Mouse (Mus musculus): ENCODE data around the gene Nfkbie. TPM values are rescaled to one million over a fixed set of nuclear protein-coding genes. Genes with fewer than 3 reads are reported as not detected.
A peak's percentile ranks its signal among the peaks of the same experiment; 100 is the strongest.

Gene Nfkbie
- polyA plus RNA-seq, 1 experiment from 2014 or later = 4.2 TPM

- no peaks in the 10 kb centered on the region for H3K36me3 ChIP-seq (ENCODE audit: control insufficient read depth, insufficient read depth, low read length)
- H3K27ac ChIP-seq (ENCODE audit: low read length) = no peak overlapping the region
- H3K27me3 ChIP-seq (ENCODE audit: control insufficient read depth, insufficient read depth, low read length) = peaks cover 7% of the 10 kb centered on the region; the same call in 1 of the 2 replicates
- ATAC-seq (ENCODE audit: insufficient number of reproducible peaks, insufficient read depth, low FRiP score, low read depth) = no peak
- no peak overlapping the region for H3K4me2 ChIP-seq (replicated peaks; ENCODE audit: low read depth, low read length)
- WGBS = 52% methylated on average over 15 of the region's 15 CpGs
- H3K9me3 ChIP-seq (ENCODE audit: control insufficient read depth, low read depth, low read length) = no peaks in the 10 kb centered on the region
- H3K9ac ChIP-seq (replicated peaks; ENCODE audit: low read depth, low read length) = no peak overlapping the region
- H3K4me1 ChIP-seq (ENCODE audit: control insufficient read depth, insufficient read depth, low read length) = no peaks in the 10 kb centered on the region
- no peak overlapping the region for H3K4me3 ChIP-seq (ENCODE audit: low read depth, low read length)
These were observed 22.6 kb upstream of the Nfkbie start for GRCm38 (mm10) chr17:45532896-45533295.

GRCm38 (mm10) chr17:45536264-45536663 lies 19.2 kb upstream of the Nfkbie start:
- Histone ChIP-seq H3K9me3 (ENCODE audit: control insufficient read depth, low read depth, low read length) (no peaks in the 10 kb centered on the region), H3K9ac (replicated peaks; ENCODE audit: low read depth, low read length) (no peak overlapping the region), H3K4me2 (replicated peaks; ENCODE audit: low read depth, low read length) (no peak overlapping the region), H3K4me3 (ENCODE audit: low read depth, low read length) (no peak overlapping the region), H3K27ac (ENCODE audit: low read length) (no peak overlapping the region), H3K36me3 (ENCODE audit: control insufficient read depth, insufficient read depth, low read length) (no peaks in the 10 kb centered on the region), H3K4me1 (ENCODE audit: control insufficient read depth, insufficient read depth, low read length) (no peaks in the 10 kb centered on the region), H3K27me3 (ENCODE audit: control insufficient read depth, insufficient read depth, low read length) (peaks cover 7% of the 10 kb centered on the region; the same call in 1 of the 2 replicates)
- 13% methylated on average over 5 of the region's 5 CpGs for WGBS
- no peak for ATAC-seq (ENCODE audit: insufficient number of reproducible peaks, insufficient read depth, low FRiP score, low read depth)

- no peak for ATAC-seq (ENCODE audit: insufficient number of reproducible peaks, insufficient read depth, low FRiP score, low read depth)
These were observed 17.1 kb upstream of the Nfkbie start for GRCm38 (mm10) chr17:45538394-45538793.

GRCm38 (mm10) chr17:45539664-45540063 lies 15.8 kb upstream of the Nfkbie start:
- ATAC-seq (ENCODE audit: insufficient number of reproducible peaks, insufficient read depth, low FRiP score, low read depth) = no peak

More at GRCm38 (mm10) chr17:45538394-45538793, 17.1 kb upstream of the Nfkbie start:
- WGBS = 53% methylated on average over 4 of the region's 4 CpGs
- Histone ChIP-seq H3K36me3 (ENCODE audit: control insufficient read depth, insufficient read depth, low read length) (no peaks in the 10 kb centered on the region), H3K27me3 (ENCODE audit: control insufficient read depth, insufficient read depth, low read length) (peaks cover 11% of the 10 kb centered on the region), H3K9me3 (ENCODE audit: control insufficient read depth, low read depth, low read length) (no peaks in the 10 kb centered on the region), H3K4me2 (replicated peaks; ENCODE audit: low read depth, low read length) (no peak overlapping the region), H3K4me3 (ENCODE audit: low read depth, low read length) (no peak overlapping the region), H3K4me1 (ENCODE audit: control insufficient read depth, insufficient read depth, low read length) (no peaks in the 10 kb centered on the region), H3K27ac (ENCODE audit: low read length) (no peak overlapping the region), H3K9ac (replicated peaks; ENCODE audit: low read depth, low read length) (no peak overlapping the region)

GRCm38 (mm10) chr17:45542129-45542528 lies 13.4 kb upstream of the Nfkbie start:
- no peak overlapping the region for H3K9ac ChIP-seq (replicated peaks; ENCODE audit: low read depth, low read length)
- ATAC-seq (ENCODE audit: insufficient number of reproducible peaks, insufficient read depth, low FRiP score, low read depth) = no peak
- H3K4me1 ChIP-seq (ENCODE audit: control insufficient read depth, insufficient read depth, low read length) = no peaks in the 10 kb centered on the region
- H3K27me3 ChIP-seq (ENCODE audit: control insufficient read depth, insufficient read depth, low read length) = peaks cover 39% of the 10 kb centered on the region
- WGBS = 31% methylated on average over 6 of the region's 6 CpGs
- no peaks in the 10 kb centered on the region for H3K9me3 ChIP-seq (ENCODE audit: control insufficient read depth, low read depth, low read length)
- H3K4me3 ChIP-seq (ENCODE audit: low read depth, low read length) = no peak overlapping the region
- H3K36me3 ChIP-seq (ENCODE audit: control insufficient read depth, insufficient read depth, low read length) = no peaks in the 10 kb centered on the region
- no peak overlapping the region for H3K27ac ChIP-seq (ENCODE audit: low read length)
- H3K4me2 ChIP-seq (replicated peaks; ENCODE audit: low read depth, low read length) = no peak overlapping the region

More at GRCm38 (mm10) chr17:45539664-45540063, 15.8 kb upstream of the Nfkbie start:
- H3K4me1 ChIP-seq (ENCODE audit: control insufficient read depth, insufficient read depth, low read length) = no peaks in the 10 kb centered on the region
- no peak overlapping the region for H3K9ac ChIP-seq (replicated peaks; ENCODE audit: low read depth, low read length)
- H3K27ac ChIP-seq (ENCODE audit: low read length) = no peak overlapping the region
- H3K27me3 ChIP-seq (ENCODE audit: control insufficient read depth, insufficient read depth, low read length) = peaks cover 20% of the 10 kb centered on the region
- no peaks in the 10 kb centered on the region for H3K9me3 ChIP-seq (ENCODE audit: control insufficient read depth, low read depth, low read length)
- no peak overlapping the region for H3K4me2 ChIP-seq (replicated peaks; ENCODE audit: low read depth, low read length)
- no peaks in the 10 kb centered on the region for H3K36me3 ChIP-seq (ENCODE audit: control insufficient read depth, insufficient read depth, low read length)
- H3K4me3 ChIP-seq (ENCODE audit: low read depth, low read length) = no peak overlapping the region
- WGBS = 77% methylated on average over 21 of the region's 21 CpGs

- ATAC-seq (ENCODE audit: insufficient number of reproducible peaks, insufficient read depth, low FRiP score, low read depth) = no peak
- Histone ChIP-seq H3K9me3 (ENCODE audit: control insufficient read depth, low read depth, low read length) (no peaks in the 10 kb centered on the region), H3K9ac (replicated peaks; ENCODE audit: low read depth, low read length) (no peak overlapping the region), H3K27me3 (ENCODE audit: control insufficient read depth, insufficient read depth, low read length) (peaks cover 40% of the 10 kb centered on the region), H3K4me2 (replicated peaks; ENCODE audit: low read depth, low read length) (no peak overlapping the region), H3K27ac (ENCODE audit: low read length) (no peak overlapping the region), H3K36me3 (ENCODE audit: control insufficient read depth, insufficient read depth, low read length) (no peaks in the 10 kb centered on the region), H3K4me1 (ENCODE audit: control insufficient read depth, insufficient read depth, low read length) (no peaks in the 10 kb centered on the region), H3K4me3 (ENCODE audit: low read depth, low read length) (no peak overlapping the region)
- 58% methylated on average over 2 of the region's 2 CpGs for WGBS
These were observed 12.8 kb upstream of the Nfkbie start for GRCm38 (mm10) chr17:45542705-45543104.

- peaks cover 40% of the 10 kb centered on the region for H3K27me3 ChIP-seq (ENCODE audit: control insufficient read depth, insufficient read depth, low read length)
These were observed 12.4 kb upstream of the Nfkbie start for GRCm38 (mm10) chr17:45543115-45543514.

GRCm38 (mm10) chr17:45544001-45544872 lies 11.3 kb upstream of the Nfkbie start:
- no peaks in the 10 kb centered on the region for H3K36me3 ChIP-seq (ENCODE audit: control insufficient read depth, insufficient read depth, low read length)
- no peaks in the 10 kb centered on the region for H3K9me3 ChIP-seq (ENCODE audit: control insufficient read depth, low read depth, low read length)
- no peak overlapping the region for H3K4me2 ChIP-seq (replicated peaks; ENCODE audit: low read depth, low read length)
- no peak for ATAC-seq (ENCODE audit: insufficient number of reproducible peaks, insufficient read depth, low FRiP score, low read depth)
- H3K9ac ChIP-seq (replicated peaks; ENCODE audit: low read depth, low read length) = no peak overlapping the region
- H3K4me1 ChIP-seq (ENCODE audit: control insufficient read depth, insufficient read depth, low read length) = no peaks in the 10 kb centered on the region
- peaks cover 40% of the 10 kb centered on the region for H3K27me3 ChIP-seq (ENCODE audit: control insufficient read depth, insufficient read depth, low read length)
- H3K27ac ChIP-seq (ENCODE audit: low read length) = no peak overlapping the region
- WGBS = 20% methylated on average over 24 of the region's 24 CpGs
- H3K4me3 ChIP-seq (ENCODE audit: low read depth, low read length) = peak overlapping the region; percentile 18; the same call in 1 of the 2 replicates

More at GRCm38 (mm10) chr17:45543115-45543514, 12.4 kb upstream of the Nfkbie start:
- H3K4me3 ChIP-seq (ENCODE audit: low read depth, low read length) = no peak overlapping the region
- 33% methylated on average over 1 of the region's 1 CpGs for WGBS
- no peaks in the 10 kb centered on the region for H3K36me3 ChIP-seq (ENCODE audit: control insufficient read depth, insufficient read depth, low read length)
- H3K4me1 ChIP-seq (ENCODE audit: control insufficient read depth, insufficient read depth, low read length) = no peaks in the 10 kb centered on the region
- H3K9me3 ChIP-seq (ENCODE audit: control insufficient read depth, low read depth, low read length) = no peaks in the 10 kb centered on the region
- no peak overlapping the region for H3K4me2 ChIP-seq (replicated peaks; ENCODE audit: low read depth, low read length)
- no peak overlapping the region for H3K9ac ChIP-seq (replicated peaks; ENCODE audit: low read depth, low read length)
- H3K27ac ChIP-seq (ENCODE audit: low read length) = no peak overlapping the region
- no peak for ATAC-seq (ENCODE audit: insufficient number of reproducible peaks, insufficient read depth, low FRiP score, low read depth)

All from stomach, embryonic 14.5 days (tissue).